Mouse (Mus musculus): ENCODE measurements at regions not wholly inside any gene's neighbourhood (a gene's known extent, or its start where the extent isn't known, plus 50 kb on each side); places are given as distances from the start of the nearest gene placed in this dataset.

DNA sequence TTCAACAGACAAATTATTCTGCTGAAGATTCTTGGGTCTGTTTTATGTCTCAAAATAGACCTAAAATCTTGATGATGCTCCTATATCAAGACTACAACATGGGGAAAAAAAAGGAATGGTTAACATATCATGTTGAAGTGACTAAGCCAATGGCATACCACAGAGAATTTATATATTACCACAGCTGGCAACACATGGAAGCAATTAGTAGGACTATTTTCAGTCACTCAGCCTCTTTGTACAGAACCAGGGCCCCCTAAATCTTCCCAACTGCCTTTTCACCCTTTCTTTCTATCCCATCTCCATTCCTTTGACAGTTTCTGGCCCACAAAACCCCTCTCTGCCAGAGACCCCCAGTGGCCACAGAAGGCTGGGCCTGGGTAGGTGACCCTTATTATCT is 206.2 kb upstream of the Atp11b start:
- DNase-seq: no peak

- no peak for DNase-seq
Measured at GRCm38 (mm10) chr3:35551791-35552190, 202.1 kb upstream of the Atp11b start.

- no peak for DNase-seq
Measured at GRCm38 (mm10) chr3:35560425-35560824, 193.5 kb upstream of the Atp11b start.

DNA sequence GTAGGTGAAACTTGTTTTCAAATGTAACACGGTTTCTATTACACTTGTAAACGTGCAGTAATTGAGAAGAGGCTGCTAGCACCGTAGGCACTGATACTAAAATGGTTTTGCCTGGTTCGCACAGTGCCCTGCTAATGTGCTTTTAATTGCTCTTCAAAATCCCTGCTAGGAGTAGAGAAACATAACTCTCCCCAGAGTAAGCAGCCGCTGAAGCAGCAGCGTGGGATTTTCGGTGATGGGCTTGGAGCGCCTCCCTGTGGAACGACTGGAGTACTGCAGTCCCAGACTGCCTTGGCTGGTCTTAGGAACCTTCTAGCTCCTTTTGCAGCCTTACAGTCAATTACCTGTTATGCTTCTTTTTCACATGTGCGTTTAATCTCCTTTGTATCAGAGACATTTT is 179.5 kb upstream of the Atp11b start:
- DNase-seq: peak; percentile 1
